ENCODE assay signal across 7 mouse cellular contexts in the genomic region with DNA sequence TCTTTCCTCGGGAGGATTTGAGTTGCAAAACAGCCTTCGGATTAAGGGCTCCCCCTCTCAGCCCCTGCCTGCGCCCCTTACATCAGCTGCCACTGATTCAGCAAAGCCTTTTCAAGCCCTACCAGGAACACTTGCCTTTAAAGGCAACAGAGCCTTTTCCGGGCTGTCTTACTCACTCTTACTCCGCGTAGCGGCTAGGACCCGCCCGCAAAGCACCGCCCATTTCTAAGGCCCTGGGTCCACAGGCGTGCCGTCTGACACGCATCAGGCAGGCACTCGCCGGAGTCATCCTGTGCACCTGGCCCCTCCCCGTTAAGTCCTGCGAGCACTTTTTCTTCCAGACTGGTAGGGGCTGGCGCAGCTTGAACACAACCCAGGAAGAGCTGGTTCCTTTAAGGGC. TPM values are rescaled to one million over a fixed set of nuclear protein-coding genes. Genes with fewer than 3 reads are reported as not detected.
DNase-seq lines count a peak whose midpoint lies in the region; ATAC-seq lines count a peak whose summit lies in the region.

No protein-coding gene starts in this region.

- H3K27ac ChIP-seq in hindbrain, embryonic 15.5 days (replicated peaks): peak overlapping the region; percentile 54; the same call in 1 of the 2 replicates
- peak overlapping the region; percentile 25; the same call in 1 of the 2 replicates for H3K27ac ChIP-seq in limb, embryonic 11.5 days (replicated peaks; ENCODE audit: low read depth, low read length)
- H3K27ac ChIP-seq in midbrain, embryonic 12.5 days (replicated peaks): peak overlapping the region; percentile 52

- H3K36me3 ChIP-seq in hindbrain, embryonic 15.5 days: no peaks in the 10 kb centered on the region
- H3K36me3 ChIP-seq in limb, embryonic 11.5 days (ENCODE audit: control insufficient read depth, insufficient read depth, low read length): no peaks in the 10 kb centered on the region
- H3K36me3 ChIP-seq in midbrain, embryonic 12.5 days: no peaks in the 10 kb centered on the region

- peak overlapping the region; percentile 67 for H3K4me2 ChIP-seq in hindbrain, embryonic 15.5 days
- H3K4me2 ChIP-seq in limb, embryonic 11.5 days (ENCODE audit: low read depth, severe bottlenecking): peak overlapping the region; percentile 45
- peak overlapping the region; percentile 69 for H3K4me2 ChIP-seq in midbrain, embryonic 12.5 days (replicated peaks)

- peaks cover 39% of the 10 kb centered on the region for H3K4me1 ChIP-seq in hindbrain, embryonic 15.5 days (replicated peaks)
- peaks cover 9% of the 10 kb centered on the region; the same call in 1 of the 2 replicates for H3K4me1 ChIP-seq in limb, embryonic 11.5 days (ENCODE audit: control insufficient read depth, insufficient read depth, low read length)
- H3K4me1 ChIP-seq in midbrain, embryonic 12.5 days: peaks cover 37% of the 10 kb centered on the region

- H3K27me3 ChIP-seq in hindbrain, embryonic 15.5 days: no peaks in the 10 kb centered on the region
- no peaks in the 10 kb centered on the region for H3K27me3 ChIP-seq in limb, embryonic 11.5 days (ENCODE audit: control insufficient read depth, insufficient read depth, low read length)
- 0 out of 2 replicates have a peak, but pooled peaks cover 5% of the 10 kb centered on the region for H3K27me3 ChIP-seq in midbrain, embryonic 12.5 days

- peak; percentile 46; the same call in 1 of the 2 replicates for ATAC-seq in hindbrain, embryonic 15.5 days (ENCODE audit: low FRiP score, low read depth)
- ATAC-seq in limb, embryonic 11.5 days (ENCODE audit: insufficient number of reproducible peaks, low FRiP score, low TSS enrichment, low read depth): peak; percentile 45
- peak; percentile 11 for ATAC-seq in midbrain, embryonic 12.5 days (ENCODE audit: low FRiP score, low read depth)

- no peaks in the 10 kb centered on the region for H3K9me3 ChIP-seq in hindbrain, embryonic 15.5 days
- H3K9me3 ChIP-seq in limb, embryonic 11.5 days (ENCODE audit: control insufficient read depth, low read length): no peaks in the 10 kb centered on the region
- no peaks in the 10 kb centered on the region for H3K9me3 ChIP-seq in midbrain, embryonic 12.5 days

- peak overlapping the region; percentile 48 for H3K9ac ChIP-seq in hindbrain, embryonic 15.5 days
- H3K9ac ChIP-seq in limb, embryonic 11.5 days (ENCODE audit: low read length): peak overlapping the region; percentile 43; the same call in 1 of the 2 replicates
- peak overlapping the region; percentile 49; the same call in 1 of the 2 replicates for H3K9ac ChIP-seq in midbrain, embryonic 12.5 days (replicated peaks)

- WGBS in hindbrain, embryonic 15.5 days: under 1% methylated on average over 18 of the region's 18 CpGs
- under 1% methylated on average over 18 of the region's 18 CpGs for WGBS in limb, embryonic 11.5 days
- WGBS in midbrain, embryonic 12.5 days: under 1% methylated on average over 18 of the region's 18 CpGs

- DNase-seq in MN1 (ENCODE audit: low spot score): peak; percentile 43
- DNase-seq in c-Kit-positive CD71-negative TER-119-negative erythroid progenitor cells, embryonic 14.5 days (ENCODE audit: low read depth): peak; percentile 68
- peak; percentile 58 to 70 for DNase-seq in frontal cortex, adult 2 months (ENCODE audit: extremely low spot score in 1 of 2, low spot score in 1 of 2)
- DNase-seq in limb, embryonic 11.5 days (ENCODE audit: low spot score): peak; percentile 81
- peak; percentile 46 for DNase-seq in spleen, adult 12 weeks (ENCODE audit: low spot score)

- peak overlapping the region; percentile 41 for H3K4me3 ChIP-seq in hindbrain, embryonic 15.5 days
- peak overlapping the region; percentile 15 for H3K4me3 ChIP-seq in limb, embryonic 11.5 days (ENCODE audit: low read depth, low read length)
- peak overlapping the region; percentile 38 for H3K4me3 ChIP-seq in midbrain, embryonic 12.5 days

RNA-seq across cellular contexts. Expression of a gene that starts 2.8 kb away (rescaled TPM):
- polyA plus RNA-seq in frontal cortex, adult 2 months (2012; rRNA removed): 98.9 and 106 TPM in 2 replicates
- 89.6 and 90.3 TPM in 2 replicates for polyA plus RNA-seq in hindbrain, embryonic 15.5 days (2015; fragmentation: Nextera tagmentation; extraction: Ambion mirVana)
- 99.7 and 113 TPM in 2 replicates for polyA plus RNA-seq in limb, embryonic 11.5 days (2014; fragmentation: Nextera tagmentation; extraction: Ambion mirVana)
- polyA plus RNA-seq in midbrain, embryonic 12.5 days (2016; fragmentation: Nextera tagmentation; extraction: Ambion mirVana): 116 TPM in 2 replicates

Comparison
In these comparisons a context has a peak if more than half of its experiments do, and no peak if none do; other contexts are left out.
1. Peak in every context shown above with its lines: DNase-seq, ATAC-seq, H3K4me3 ChIP-seq and H3K27ac ChIP-seq.